Mouse (Mus musculus) thymus, adult 2 months (tissue): ENCODE data around the gene Csrnp1. TPM values are rescaled to one million over a fixed set of nuclear protein-coding genes. Genes with fewer than 3 reads are reported as not detected.

ENCODE experiments used
- DNase-seq: peaks from one replicate; pipeline ENCODE4 v3.0.0; 2021
- H3K27ac ChIP-seq: fragments of 200-500 bp; 2 replicates; pipeline ENCODE4 v1.5.1; 2012; ENCODE audit warnings: low read length, control low read depth; ENCODE audit not compliant: control insufficient read depth, insufficient read depth
- H3K27me3 ChIP-seq: fragments of 200-500 bp; 2 replicates; pipeline ENCODE4 v1.6.1; 2012; ENCODE audit warnings: mild to moderate bottlenecking, low read length, moderate library complexity, mixed read lengths; ENCODE audit not compliant: control insufficient read depth, insufficient read depth
- H3K36me3 ChIP-seq: fragments of 200-500 bp; 2 replicates; pipeline ENCODE4 v1.6.1; 2012; ENCODE audit warnings: mild to moderate bottlenecking, low read length, moderate library complexity; ENCODE audit not compliant: control insufficient read depth, insufficient read depth
- H3K4me1 ChIP-seq: fragments of 200-500 bp; replicated peaks from 2 replicates; pipeline ENCODE4 v1.6.1; 2012; ENCODE audit warnings: low read length; ENCODE audit not compliant: control insufficient read depth, insufficient read depth
- H3K4me3 ChIP-seq: fragments of 200-500 bp; 2 replicates; pipeline ENCODE4 v1.5.1; 2012; ENCODE audit warnings: mild to moderate bottlenecking, low read length, control low read depth, moderate library complexity; ENCODE audit not compliant: control insufficient read depth, insufficient read depth
- CTCF ChIP-seq: fragments of 200-500 bp; IDR thresholded peaks from 2 replicates; pipeline ENCODE4 v1.5.1; 2012; ENCODE audit warnings: mild to moderate bottlenecking, control low read depth, low read length, moderate library complexity, borderline replicate concordance; ENCODE audit not compliant: control insufficient read depth, poor library complexity, insufficient read depth; ENCODE audit errors: extremely low read depth
- POLR2A ChIP-seq: fragments of 200-500 bp; IDR thresholded peaks from 2 replicates; pipeline ENCODE4 v1.6.1; 2012; ENCODE audit warnings: mild to moderate bottlenecking, low read length, control low read depth, moderate library complexity; ENCODE audit not compliant: control insufficient read depth, poor library complexity, insufficient read depth; ENCODE audit errors: extremely low read depth
- WGBS: fragments of 180-500 bp; shearing (Covaris S2); methylation state at CpG from one replicate; pipeline ENCODE4 v1.1.7; 2018; 5-methylcytosine and 5-hydroxymethylcytosine counted together
- polyA plus RNA-seq: library from polyadenylated mRNA; depleted of rRNA; stranded (reverse); fragments of >200 nt; gene quantifications from 2 replicates; pipeline ENCODE4 v1.2.3, GENCODE M21; 2012

Gene Csrnp1
- polyA plus RNA-seq, 1 experiment, result 283 TPM

GRCm38 (mm10) chr9:119998776-119999175 is 14.3 kb upstream of the Csrnp1 start:
- Histone ChIP-seq H3K4me1 (peaks cover 13% of the 10 kb centered on the region), H3K27ac (no peak overlapping the region), H3K27me3 (no peaks in the 10 kb centered on the region), H3K36me3 (no peaks in the 10 kb centered on the region), H3K4me3 (no peak overlapping the region)
- WGBS, result 87% methylated on average over 1 of the region's 1 CpGs
- DNase-seq, result no peak
- no peak for TF ChIP-seq POLR2A
- TF ChIP-seq CTCF, result no peak

- no peaks in the 10 kb centered on the region for H3K27me3 ChIP-seq
- peaks cover 12% of the 10 kb centered on the region for H3K4me1 ChIP-seq
- H3K4me3 ChIP-seq, result no peak overlapping the region
- no peak for DNase-seq
- WGBS, result 69% methylated on average over 4 of the region's 4 CpGs
- TF ChIP-seq POLR2A (no peak), CTCF (no peak)
- H3K27ac ChIP-seq, result no peak overlapping the region
- H3K36me3 ChIP-seq, result no peaks in the 10 kb centered on the region
Measured at GRCm38 (mm10) chr9:119996080-119996479, 11.6 kb upstream of the Csrnp1 start.

DNA sequence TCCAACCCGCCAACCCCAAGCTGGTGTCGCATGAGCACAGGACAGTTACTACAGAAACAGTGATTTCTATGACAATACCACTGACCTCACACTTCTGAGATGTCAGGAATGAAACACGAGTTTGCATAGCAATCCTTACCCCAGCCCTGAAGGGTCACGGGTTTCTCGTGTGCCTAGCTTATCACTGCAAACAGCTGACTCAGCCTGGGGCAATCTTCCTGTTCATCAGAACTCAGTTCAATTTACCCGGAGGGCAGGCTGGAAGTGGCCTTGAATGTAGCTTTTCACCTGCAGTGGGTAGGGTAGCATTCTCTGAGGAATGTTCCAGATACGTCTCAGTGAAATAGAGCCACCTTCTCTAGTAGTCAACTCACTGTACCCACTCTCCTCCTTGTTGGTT is 9.7 kb upstream of the Csrnp1 start:
- no peak overlapping the region for H3K27ac ChIP-seq
- 82% methylated on average over 7 of the region's 7 CpGs for WGBS
- no peaks in the 10 kb centered on the region for H3K27me3 ChIP-seq
- no peak overlapping the region for H3K4me3 ChIP-seq
- DNase-seq, result no peak
- TF ChIP-seq CTCF (no peak), POLR2A (no peak)
- H3K36me3 ChIP-seq, result no peaks in the 10 kb centered on the region
- peaks cover 12% of the 10 kb centered on the region for H3K4me1 ChIP-seq

- WGBS, result 60% methylated on average over 10 of the region's 10 CpGs
- H3K27me3 ChIP-seq, result no peaks in the 10 kb centered on the region
- no peak overlapping the region for H3K4me3 ChIP-seq
- no peak for DNase-seq
- H3K4me1 ChIP-seq, result peaks cover 13% of the 10 kb centered on the region
- H3K36me3 ChIP-seq, result no peaks in the 10 kb centered on the region
- no peak for TF ChIP-seq POLR2A
- no peak for TF ChIP-seq CTCF
- H3K27ac ChIP-seq, result no peak overlapping the region
Measured at GRCm38 (mm10) chr9:119993092-119993844, 8.8 kb upstream of the Csrnp1 start.

DNA sequence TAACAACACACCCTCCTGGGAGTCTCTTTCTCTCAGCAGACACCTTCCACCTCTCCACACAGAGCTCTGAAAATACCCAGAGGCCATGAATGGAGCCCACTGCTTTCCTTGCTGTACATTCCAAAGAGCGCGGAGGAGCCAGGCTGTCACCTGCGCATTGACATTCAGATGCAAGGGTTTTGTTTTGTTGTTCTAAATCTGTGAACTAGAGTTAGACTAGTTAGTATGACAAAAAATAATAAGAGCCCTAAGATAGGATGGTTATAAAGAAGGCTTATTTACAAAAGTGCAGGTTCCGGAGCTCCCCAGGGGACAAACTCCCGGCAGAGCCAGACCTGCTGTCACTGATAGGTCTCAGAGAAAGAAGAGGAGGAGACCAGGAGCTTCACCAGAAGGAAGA is 6.9 kb upstream of the Csrnp1 start:
- DNase-seq, result no peak
- Histone ChIP-seq H3K27me3 (no peaks in the 10 kb centered on the region), H3K4me1 (peaks cover 15% of the 10 kb centered on the region), H3K4me3 (no peak overlapping the region), H3K36me3 (no peaks in the 10 kb centered on the region), H3K27ac (no peak overlapping the region)
- TF ChIP-seq CTCF, result no peak
- TF ChIP-seq POLR2A, result no peak
- 90% methylated on average over 5 of the region's 5 CpGs for WGBS

- H3K4me3 ChIP-seq, result no peak overlapping the region
- H3K36me3 ChIP-seq, result no peaks in the 10 kb centered on the region
- WGBS, result 62% methylated on average over 7 of the region's 7 CpGs
- DNase-seq, result no peak
- no peak overlapping the region for H3K27ac ChIP-seq
- peaks cover 29% of the 10 kb centered on the region for H3K4me1 ChIP-seq
- no peak for TF ChIP-seq POLR2A
- TF ChIP-seq CTCF, result no peak
- no peaks in the 10 kb centered on the region for H3K27me3 ChIP-seq
Measured at GRCm38 (mm10) chr9:119988304-119988703, 3.8 kb upstream of the Csrnp1 start.

DNA sequence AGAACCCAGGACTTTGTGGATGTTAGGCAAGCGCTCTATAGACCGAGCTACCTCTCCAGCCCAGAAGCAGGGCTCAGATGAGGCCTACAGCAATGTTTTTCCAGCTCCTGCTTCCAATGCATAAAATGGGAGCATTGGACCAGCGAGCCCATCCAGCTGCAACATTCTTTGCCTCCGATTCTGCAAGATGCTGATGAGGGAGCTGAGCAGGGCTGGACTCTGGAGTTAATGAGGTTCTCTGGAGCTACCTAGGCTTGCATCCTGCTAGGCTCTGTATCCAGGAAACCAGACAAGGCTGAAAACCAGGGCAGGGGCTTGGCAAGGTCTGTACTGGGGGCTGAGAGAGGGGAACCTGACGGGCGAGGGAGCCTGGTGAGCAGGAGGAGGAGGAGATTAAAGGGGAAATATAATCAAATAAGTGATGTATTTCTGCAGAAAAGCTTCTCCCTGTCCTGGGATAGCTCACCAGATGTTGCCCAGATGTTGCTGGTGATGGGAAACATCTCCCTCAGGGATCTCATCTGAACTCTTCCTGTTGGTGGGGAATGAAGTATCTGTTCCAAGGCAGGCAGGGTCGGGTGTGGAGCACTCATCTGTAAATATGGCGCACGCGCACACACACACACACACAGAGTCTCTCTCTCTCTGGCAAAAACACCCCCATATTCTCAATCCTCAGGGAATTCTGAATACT is 1.6 kb upstream of the Csrnp1 start:
- DNase-seq, result no peak
- Histone ChIP-seq H3K4me3 (no peak overlapping the region), H3K36me3 (no peaks in the 10 kb centered on the region), H3K4me1 (peaks cover 27% of the 10 kb centered on the region), H3K27me3 (no peaks in the 10 kb centered on the region), H3K27ac (no peak overlapping the region)
- TF ChIP-seq CTCF, result no peak
- TF ChIP-seq POLR2A, result no peak
- WGBS, result 90% methylated on average over 10 of the region's 10 CpGs
